Mouse (Mus musculus) CH12.LX (cell line): Measurements from ENCODE around the gene Agtpbp1.

Source experiments
- CTCF ChIP-seq, 2 experiments: IDR thresholded peaks in 1 of 2; conservative IDR thresholded peaks in 1 of 2; 2 replicates each; pipeline ENCODE4 v1.5.1; 2011 to 2012; ENCODE audit warnings: low read depth in 2 of 2, low read length in 2 of 2, improper control_type of control experiment in 1 of 2, inconsistent platforms in 1 of 2, mild to moderate bottlenecking in 1 of 2, moderate library complexity in 1 of 2
- KAT2A ChIP-seq: IDR thresholded peaks from 2 replicates; pipeline ENCODE4 v1.6.1; 2012; ENCODE audit warnings: low read length, improper control_type of control experiment, inconsistent platforms; ENCODE audit not compliant: insufficient replicate concordance
- MAX ChIP-seq: IDR thresholded peaks from 2 replicates; pipeline ENCODE4 v1.6.1; 2011; ENCODE audit warnings: low read length, improper control_type of control experiment
- MEF2A ChIP-seq: IDR thresholded peaks from 2 replicates; pipeline ENCODE4 v1.6.1; 2014; ENCODE audit warnings: low read depth, mild to moderate bottlenecking, inconsistent platforms, low read length, improper control_type of control experiment, borderline replicate concordance
- NELFE ChIP-seq: IDR thresholded peaks from 2 replicates; pipeline ENCODE4 v1.6.1; 2011; ENCODE audit warnings: low read depth, low read length, improper control_type of control experiment
- POLR2A ChIP-seq: IDR thresholded peaks from 2 replicates; pipeline ENCODE4 v1.6.1; 2011; ENCODE audit warnings: low read depth, mild to moderate bottlenecking, improper control_type of control experiment, low read length
- SIN3A ChIP-seq: IDR thresholded peaks from 2 replicates; pipeline ENCODE4 v1.6.1; 2012; ENCODE audit warnings: low read length, improper control_type of control experiment, inconsistent platforms
- USF1 ChIP-seq: IDR thresholded peaks from 2 replicates; pipeline ENCODE4 v1.6.1; 2014; ENCODE audit warnings: low read depth, mild to moderate bottlenecking, inconsistent platforms, low read length, improper control_type of control experiment
- USF2 ChIP-seq: conservative IDR thresholded peaks from 2 replicates; pipeline ENCODE4 v1.6.1; 2011; ENCODE audit warnings: low read depth, low read length, improper control_type of control experiment
- ZC3H11A ChIP-seq: IDR thresholded peaks from 2 replicates; pipeline ENCODE4 v1.6.1; 2012; ENCODE audit warnings: low read depth, mild to moderate bottlenecking, inconsistent platforms, low read length, improper control_type of control experiment
- ZKSCAN1 ChIP-seq: IDR thresholded peaks from 2 replicates; pipeline ENCODE4 v1.6.1; 2012; ENCODE audit warnings: low read depth, inconsistent platforms, low read length, improper control_type of control experiment, borderline replicate concordance

GRCm38 (mm10) chr13:59624389-59624788, 39.4 kb upstream of the Agtpbp1 start:
- TF ChIP-seq USF2 (no peak), CTCF (conservative IDR thresholded peaks at IDR 0.05 in 1 of 2, IDR thresholded peaks at IDR 0.05 in 1 of 2; ENCODE audit: low read depth in 2 of 2, low read length in 2 of 2) (no peak), SIN3A (0 out of 2 replicates have a peak, but pooled peaks have one; percentile 14), ZC3H11A (no peak), MEF2A (no peak), KAT2A (no peak), POLR2A (no peak; the same call in 1 of the 2 replicates), ZKSCAN1 (no peak), MAX (no peak), USF1 (no peak), NELFE (no peak)
